Mouse (Mus musculus) E14TG2a.4 (cell line): ENCODE data around the gene Slc12a3.
"Not testable (repeated sequence)": the region's sequence is repeated elsewhere in the genome, so short reads cannot be mapped to it uniquely, and the experiment has no call there.

Experiments used
- H3K27me3 ChIP-seq: 2 replicates; pipeline ENCODE4 v1.6.1; 2014; ENCODE audit warnings: low read length, control low read depth; ENCODE audit not compliant: insufficient read depth
- H3K36me3 ChIP-seq: 2 replicates; pipeline ENCODE4 v1.6.1; 2014; ENCODE audit warnings: low read length, control low read depth; ENCODE audit not compliant: insufficient read depth
- H3K4me1 ChIP-seq: replicated peaks from 2 replicates; pipeline ENCODE4 v1.6.1; 2014; ENCODE audit warnings: low read depth, low read length, control low read depth
- H3K4me3 ChIP-seq: replicated peaks from 2 replicates; pipeline ENCODE4 v1.5.1; 2014; ENCODE audit warnings: mild to moderate bottlenecking, low read length
- H3K9me3 ChIP-seq: 2 replicates; pipeline ENCODE4 v1.6.1; 2014; ENCODE audit warnings: low read length, control low read depth
- CTCF ChIP-seq: conservative IDR thresholded peaks from 2 replicates; pipeline ENCODE4 v1.5.1; 2014; ENCODE audit warnings: low read length
- NANOG ChIP-seq: IDR thresholded peaks from 2 replicates; pipeline ENCODE4 v1.6.1; 2014; ENCODE audit warnings: borderline replicate concordance, low read length, mixed read lengths
- POU5F1 ChIP-seq: IDR thresholded peaks from 2 replicates; pipeline ENCODE4 v1.6.1; 2014; ENCODE audit warnings: low read length, borderline replicate concordance

Slc12a3 gene

GRCm38 (mm10) chr8:94392648-94393047, 63.6 kb downstream of the Slc12a3 start:
- peaks cover 7% of the 10 kb centered on the region for H3K4me1 ChIP-seq
- H3K27me3 ChIP-seq = no peaks in the 10 kb centered on the region
- peaks cover 70% of the 10 kb centered on the region for H3K36me3 ChIP-seq
- TF ChIP-seq NANOG (no peak), CTCF (no peak), POU5F1 (no peak)
- H3K4me3 ChIP-seq = no peak overlapping the region
- no peaks in the 10 kb centered on the region for H3K9me3 ChIP-seq

DNA sequence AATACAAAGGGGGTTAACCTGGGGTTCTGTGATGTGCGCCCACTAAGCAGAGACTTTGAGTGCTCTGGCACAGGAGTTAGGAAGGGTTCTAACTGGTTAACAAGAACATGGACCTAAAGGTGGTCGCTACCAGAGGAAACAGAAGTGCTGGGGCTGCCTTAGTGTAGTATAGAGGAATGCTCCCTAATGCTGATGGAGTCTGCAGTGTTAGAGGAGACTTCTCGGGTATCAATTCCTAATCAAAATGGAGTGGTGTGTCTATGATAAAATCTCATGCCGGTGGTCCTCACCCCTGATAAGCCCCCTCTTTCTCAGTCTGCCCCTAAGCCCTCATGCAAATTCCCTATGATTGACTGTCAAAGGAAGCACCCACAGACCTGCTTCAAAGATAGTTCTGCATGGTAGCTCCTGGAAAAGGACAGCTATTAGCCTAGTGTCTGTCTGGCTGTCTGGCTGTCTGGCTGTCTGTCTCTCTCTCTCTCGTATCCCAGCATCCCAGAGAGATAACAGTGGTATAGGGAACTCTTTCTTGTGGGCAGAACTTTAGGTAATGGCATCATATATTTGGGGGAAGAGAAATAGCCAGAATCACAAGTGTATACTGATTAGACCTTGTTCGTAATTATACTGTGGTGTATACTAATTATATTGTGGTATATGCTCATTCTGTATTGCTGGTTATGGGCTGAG, 67.0 kb downstream of the Slc12a3 start:
- no peaks in the 10 kb centered on the region for H3K4me1 ChIP-seq
- H3K4me3 ChIP-seq = no peak overlapping the region
- H3K27me3 ChIP-seq = no peaks in the 10 kb centered on the region
- H3K36me3 ChIP-seq = peaks cover 51% of the 10 kb centered on the region
- TF ChIP-seq CTCF (no peak), NANOG (no peak), POU5F1 (no peak)
- no peaks in the 10 kb centered on the region for H3K9me3 ChIP-seq

DNA sequence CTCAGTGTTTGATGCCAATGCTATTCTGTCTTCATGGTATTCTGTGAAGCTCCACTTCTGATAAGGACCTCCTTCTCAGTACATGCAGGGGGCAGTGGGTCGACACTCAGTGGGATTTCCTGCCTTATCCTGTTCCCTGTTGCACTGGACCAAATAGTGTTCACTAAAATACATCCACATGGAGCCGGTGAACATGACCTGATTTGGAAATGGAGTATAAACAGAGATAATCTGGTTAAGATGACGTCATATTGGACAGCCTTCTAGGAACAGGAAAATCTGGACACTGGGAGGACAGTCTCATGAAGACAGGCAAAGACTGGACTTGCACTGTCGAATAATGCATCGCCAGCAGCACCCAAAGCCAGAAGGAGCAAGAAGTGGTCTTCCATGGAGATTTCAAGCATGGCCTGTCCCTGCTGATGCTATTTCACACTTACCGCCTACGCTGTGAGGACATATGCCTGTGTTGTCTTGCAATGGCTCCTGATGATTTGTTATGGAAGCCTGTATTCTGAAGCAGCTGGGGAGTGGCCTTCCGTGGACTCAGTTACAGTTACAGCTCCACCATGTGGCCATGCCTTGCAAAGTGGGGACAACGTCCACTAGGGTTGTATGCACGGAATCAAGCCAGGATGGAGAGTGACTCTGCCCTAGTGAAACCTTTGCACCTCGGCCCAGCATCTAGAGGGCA, 68.1 kb downstream of the Slc12a3 start:
- TF ChIP-seq POU5F1 (no peak), NANOG (no peak), CTCF (no peak)
- H3K9me3 ChIP-seq = no peaks in the 10 kb centered on the region
- H3K4me1 ChIP-seq = no peaks in the 10 kb centered on the region
- peaks cover 40% of the 10 kb centered on the region for H3K36me3 ChIP-seq
- no peaks in the 10 kb centered on the region for H3K27me3 ChIP-seq
- no peak overlapping the region for H3K4me3 ChIP-seq

- Histone ChIP-seq H3K9me3 (no peaks in the 10 kb centered on the region), H3K4me1 (no peaks in the 10 kb centered on the region)
- TF ChIP-seq NANOG = no peak
Measured at GRCm38 (mm10) chr8:94398587-94398986, 69.6 kb downstream of the Slc12a3 start.

DNA sequence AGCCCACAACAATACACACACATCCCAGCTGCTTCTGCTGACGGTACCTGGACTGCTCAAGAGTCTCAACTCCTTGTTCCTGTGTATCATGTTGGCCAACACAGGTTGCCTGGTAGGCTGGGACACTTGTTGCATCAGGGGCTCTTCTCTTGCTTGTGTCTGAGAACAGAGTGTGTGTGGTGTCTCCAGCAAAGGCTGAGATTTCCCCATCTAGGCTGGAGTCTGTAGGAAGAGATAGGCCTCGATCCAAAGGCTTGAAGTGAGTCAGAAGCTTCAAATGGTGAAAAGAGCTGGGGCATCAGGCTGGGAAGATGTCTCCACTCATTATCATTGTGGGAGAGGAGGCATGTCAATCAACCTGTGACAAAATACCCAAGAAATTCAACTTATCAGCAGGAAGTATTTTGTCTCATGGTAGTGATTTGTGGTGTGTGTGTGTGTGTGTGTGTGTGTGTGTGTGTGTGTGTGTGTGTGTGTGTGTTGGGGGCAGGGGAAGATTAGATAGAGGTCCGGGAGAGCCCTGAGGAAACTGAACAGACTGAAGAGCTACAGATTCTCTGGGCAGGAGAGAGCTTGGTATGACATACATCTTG, 70.5 kb downstream of the Slc12a3 start:
- no peaks in the 10 kb centered on the region for H3K9me3 ChIP-seq
- no peaks in the 10 kb centered on the region for H3K4me1 ChIP-seq
- no peak for TF ChIP-seq NANOG
- TF ChIP-seq CTCF = no peak
- no peak for TF ChIP-seq POU5F1
- no peak overlapping the region for H3K4me3 ChIP-seq
- no peaks in the 10 kb centered on the region for H3K27me3 ChIP-seq
- H3K36me3 ChIP-seq = peaks cover 19% of the 10 kb centered on the region

More at GRCm38 (mm10) chr8:94398587-94398986, 69.6 kb downstream of the Slc12a3 start:
- peaks cover 27% of the 10 kb centered on the region for H3K36me3 ChIP-seq
- H3K27me3 ChIP-seq = no peaks in the 10 kb centered on the region
- no peak overlapping the region for H3K4me3 ChIP-seq

DNA sequence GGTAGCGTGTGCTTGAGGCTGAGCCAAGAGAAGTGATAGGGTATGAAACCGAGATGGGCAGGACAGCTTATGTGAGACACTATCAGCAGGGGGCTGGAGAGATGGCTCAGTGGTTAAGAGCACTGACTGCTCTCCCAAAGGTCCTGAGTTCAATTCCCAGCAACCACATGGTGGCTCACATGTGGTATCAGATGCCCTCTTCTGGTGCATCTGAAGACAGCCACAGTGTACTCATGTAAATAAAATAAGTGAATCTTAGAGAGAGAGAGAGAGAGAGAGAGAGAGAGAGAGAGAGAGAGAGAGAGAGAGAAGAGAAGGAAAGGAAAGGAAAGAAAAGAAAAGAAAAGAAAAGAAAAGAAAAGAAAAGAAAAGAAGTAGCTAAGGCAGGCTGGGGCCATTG, 71.0 kb downstream of the Slc12a3 start:
- H3K27me3 ChIP-seq, H3K4me1 ChIP-seq, H3K4me3 ChIP-seq, H3K9me3 ChIP-seq: not testable (repeated sequence)
- peaks cover 14% of the 10 kb centered on the region for H3K36me3 ChIP-seq

DNA sequence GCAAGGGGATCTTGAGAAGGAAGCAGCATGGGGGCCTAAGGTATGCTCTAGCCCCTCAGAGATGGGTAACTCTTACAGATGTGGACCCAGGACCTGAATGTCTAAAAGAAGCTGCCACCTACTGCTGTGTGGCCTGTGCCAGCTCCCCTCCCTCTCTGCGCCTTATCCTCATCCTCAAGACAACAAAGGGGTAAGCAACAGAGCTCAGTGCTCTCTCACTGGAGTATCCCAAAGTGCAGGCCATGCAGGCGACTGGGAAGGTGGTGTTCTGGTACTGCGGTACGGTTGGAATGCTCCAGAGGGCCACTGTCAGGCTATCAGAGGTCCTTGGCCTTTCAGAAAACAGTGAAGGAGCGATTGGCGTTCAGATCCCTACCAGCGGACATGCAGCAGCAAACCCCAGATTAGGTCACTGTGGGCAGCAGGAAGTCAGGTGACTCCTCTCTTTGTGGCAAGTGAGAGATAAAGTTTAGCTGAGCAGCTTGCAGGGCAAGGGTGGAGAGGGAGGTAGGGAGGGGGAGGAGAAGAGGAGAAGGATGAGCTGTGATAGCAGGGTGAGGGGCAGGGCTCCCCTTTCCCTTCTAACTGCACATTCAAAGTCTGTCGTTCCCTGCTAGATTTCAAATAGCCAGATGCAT, 79.6 kb downstream of the Slc12a3 start:
- no peak for TF ChIP-seq CTCF
- H3K27me3 ChIP-seq = no peaks in the 10 kb centered on the region
- peaks cover 10% of the 10 kb centered on the region; the same call in 1 of the 2 replicates for H3K9me3 ChIP-seq
- no peak overlapping the region for H3K4me3 ChIP-seq
- no peaks in the 10 kb centered on the region for H3K4me1 ChIP-seq
- no peaks in the 10 kb centered on the region for H3K36me3 ChIP-seq

GRCm38 (mm10) chr8:94409523-94409922, 80.5 kb downstream of the Slc12a3 start:
- Histone ChIP-seq H3K4me1 (no peaks in the 10 kb centered on the region), H3K27me3 (no peaks in the 10 kb centered on the region), H3K9me3 (peaks cover 10% of the 10 kb centered on the region; the same call in 1 of the 2 replicates), H3K4me3 (no peak overlapping the region), H3K36me3 (no peaks in the 10 kb centered on the region)
- TF ChIP-seq NANOG = no peak
- TF ChIP-seq POU5F1 = no peak
- no peak for TF ChIP-seq CTCF
